Mouse (Mus musculus): ENCODE measurements around the gene Ms4a12. TPM values are rescaled to one million over a fixed set of nuclear protein-coding genes. Genes with fewer than 3 reads are reported as not detected.

Ms4a12 gene
- total RNA-seq (2012; rRNA removed), result not detected in 2 replicates

DNA sequence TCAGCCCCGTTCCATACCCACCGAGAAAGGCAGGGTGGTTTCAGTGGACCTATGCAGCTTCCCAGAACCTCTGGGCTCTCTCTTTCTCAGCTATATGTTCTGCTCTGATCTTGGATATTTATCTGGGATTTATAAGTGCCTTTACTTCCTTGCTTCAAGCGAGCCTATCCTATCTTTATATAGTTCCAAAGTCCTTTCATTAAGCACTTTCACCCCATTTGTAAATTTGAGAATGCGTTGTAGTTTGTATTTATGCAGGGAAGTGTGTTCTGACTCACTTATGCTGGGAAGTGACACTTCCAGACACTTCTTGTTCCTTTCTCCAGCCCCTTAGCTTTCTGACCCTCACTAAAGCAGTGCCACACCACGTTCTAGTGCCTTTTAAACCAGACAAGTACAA lies at the start of gene Ms4a12:
Ms4a12 (minus strand) TSS at position 101 of the 400 bp plus-strand sequence.
- no peak for TF ChIP-seq ZNF384 (IDR thresholded peaks at IDR 0.05; ENCODE audit: low read depth, low read length)
- TF ChIP-seq ZC3H11A (IDR thresholded peaks at IDR 0.05; ENCODE audit: borderline replicate concordance, low read depth, low read length), result no peak
- TF ChIP-seq CHD2 (IDR thresholded peaks at IDR 0.05; ENCODE audit: low read depth, low read length), result no peak
- TF ChIP-seq HCFC1 (IDR thresholded peaks at IDR 0.05; ENCODE audit: borderline replicate concordance, insufficient read depth, low read length), result no peak
- TF ChIP-seq MAFK (IDR thresholded peaks at IDR 0.05; ENCODE audit: insufficient read depth, low read depth, low read length), result no peak
- Histone ChIP-seq H3K27ac (ENCODE audit: insufficient read depth, low read depth, low read length, poor library complexity, severe bottlenecking) (no peak within 1 kb of the TSS), H3K9me3 (ENCODE audit: control insufficient read depth, insufficient read depth, low read depth, low read length) (no peaks in the 10 kb centered on the region), H3K4me3 (ENCODE audit: insufficient read depth in 1 of 2, low read depth in 1 of 2, low read length in 2 of 2, poor library complexity in 1 of 2, severe bottlenecking in 1 of 2) (no peak within 1 kb of the TSS), H3K4me1 (ENCODE audit: control insufficient read depth in 2 of 2, insufficient read depth in 2 of 2, low read length in 2 of 2, poor library complexity in 1 of 2) (no peaks in the 10 kb centered on the region), H3K9ac (ENCODE audit: insufficient read depth, low read depth, low read length, poor library complexity, severe bottlenecking) (no peak within 1 kb of the TSS), H3K36me3 (ENCODE audit: control insufficient read depth, insufficient read depth, low read length, poor library complexity, severe bottlenecking) (no peaks in the 10 kb centered on the region)
- in situ Hi-C loops (cut with MboI; ENCODE audit: low sequenced_read_pairs in 2 of 2, unreplicated experiment in 2 of 2), result no loop called here
- no peak for DNase-seq (ENCODE audit: low read depth, low spot score)

DNA sequence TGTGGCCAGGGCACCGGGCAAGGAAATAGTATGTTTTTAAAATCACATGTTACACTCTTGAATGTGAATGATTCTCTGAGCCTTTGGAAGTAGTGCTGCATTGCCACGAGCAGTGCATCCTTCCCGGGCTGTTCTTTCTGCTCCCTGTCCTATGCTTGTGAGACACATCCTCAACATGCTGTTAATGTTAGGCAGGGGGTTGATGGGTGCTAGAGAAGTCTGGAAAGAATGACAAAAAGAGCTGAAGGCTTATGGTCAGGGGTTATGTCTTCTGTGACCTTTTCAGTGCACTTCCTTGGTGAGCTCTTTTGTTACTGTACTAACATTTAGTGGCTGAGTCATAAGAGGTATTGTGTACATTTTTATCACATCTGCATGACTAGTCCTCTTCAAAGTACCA lies 48.0 kb upstream of the Ms4a12 start:
- H3K36me3 ChIP-seq (ENCODE audit: control insufficient read depth, insufficient read depth, low read length, poor library complexity, severe bottlenecking), result no peaks in the 10 kb centered on the region
- no peak for DNase-seq (ENCODE audit: low read depth, low spot score)
- no peak overlapping the region for H3K9ac ChIP-seq (ENCODE audit: insufficient read depth, low read depth, low read length, poor library complexity, severe bottlenecking)
- H3K4me1 ChIP-seq (ENCODE audit: control insufficient read depth in 2 of 2, insufficient read depth in 2 of 2, low read length in 2 of 2, poor library complexity in 1 of 2), result 0 out of 4 replicates have a peak, but pooled peaks cover 0 to 3% of the 10 kb centered on the region in 2 experiments
- in situ Hi-C loops (cut with MboI; ENCODE audit: low sequenced_read_pairs in 2 of 2, unreplicated experiment in 2 of 2), result no loop called here
- H3K4me3 ChIP-seq (ENCODE audit: insufficient read depth in 1 of 2, low read depth in 1 of 2, low read length in 2 of 2, poor library complexity in 1 of 2, severe bottlenecking in 1 of 2), result no peak overlapping the region
- TF ChIP-seq ZNF384 (IDR thresholded peaks at IDR 0.05; ENCODE audit: low read depth, low read length), result no peak
- TF ChIP-seq MAFK (IDR thresholded peaks at IDR 0.05; ENCODE audit: insufficient read depth, low read depth, low read length), result no peak
- no peak for TF ChIP-seq HCFC1 (IDR thresholded peaks at IDR 0.05; ENCODE audit: borderline replicate concordance, insufficient read depth, low read length)
- TF ChIP-seq ZC3H11A (IDR thresholded peaks at IDR 0.05; ENCODE audit: borderline replicate concordance, low read depth, low read length), result no peak
- no peak for TF ChIP-seq CHD2 (IDR thresholded peaks at IDR 0.05; ENCODE audit: low read depth, low read length)
- 0 out of 2 replicates have a peak, but pooled peaks cover 2% of the 10 kb centered on the region for H3K9me3 ChIP-seq (ENCODE audit: control insufficient read depth, insufficient read depth, low read depth, low read length)
- H3K27ac ChIP-seq (ENCODE audit: insufficient read depth, low read depth, low read length, poor library complexity, severe bottlenecking), result no peak overlapping the region

DNA sequence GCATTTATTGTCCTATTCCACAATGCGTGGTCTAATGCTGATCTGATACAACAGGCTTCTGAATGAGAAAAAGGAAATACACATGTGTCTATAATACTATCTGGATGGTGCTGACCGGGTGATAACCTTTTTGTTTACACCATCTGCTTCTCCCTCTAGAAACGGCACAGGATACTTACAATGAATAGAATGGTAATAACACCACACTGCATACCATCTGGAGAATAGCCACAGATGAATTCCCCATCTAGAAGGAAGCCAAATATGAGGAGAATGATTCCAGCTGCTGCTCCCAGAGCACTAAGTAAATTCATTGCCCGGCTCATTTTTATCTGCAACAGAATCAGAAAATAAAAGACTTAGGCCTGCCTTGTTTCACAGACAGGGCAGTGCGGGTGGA lies 44.2 kb upstream of the Ms4a12 start:
- no peak overlapping the region for H3K9ac ChIP-seq (ENCODE audit: insufficient read depth, low read depth, low read length, poor library complexity, severe bottlenecking)
- no peak for DNase-seq (ENCODE audit: low read depth, low spot score)
- H3K27ac ChIP-seq (ENCODE audit: insufficient read depth, low read depth, low read length, poor library complexity, severe bottlenecking), result no peak overlapping the region
- H3K36me3 ChIP-seq (ENCODE audit: control insufficient read depth, insufficient read depth, low read length, poor library complexity, severe bottlenecking), result no peaks in the 10 kb centered on the region
- no peaks in the 10 kb centered on the region for H3K9me3 ChIP-seq (ENCODE audit: control insufficient read depth, insufficient read depth, low read depth, low read length)
- in situ Hi-C loops (cut with MboI; ENCODE audit: low sequenced_read_pairs in 2 of 2, unreplicated experiment in 2 of 2), result no loop called here
- TF ChIP-seq ZC3H11A (IDR thresholded peaks at IDR 0.05; ENCODE audit: borderline replicate concordance, low read depth, low read length) (no peak), CHD2 (IDR thresholded peaks at IDR 0.05; ENCODE audit: low read depth, low read length) (no peak), HCFC1 (IDR thresholded peaks at IDR 0.05; ENCODE audit: borderline replicate concordance, insufficient read depth, low read length) (no peak), ZNF384 (IDR thresholded peaks at IDR 0.05; ENCODE audit: low read depth, low read length) (no peak), MAFK (IDR thresholded peaks at IDR 0.05; ENCODE audit: insufficient read depth, low read depth, low read length) (no peak)
- no peak overlapping the region for H3K4me3 ChIP-seq (ENCODE audit: insufficient read depth in 1 of 2, low read depth in 1 of 2, low read length in 2 of 2, poor library complexity in 1 of 2, severe bottlenecking in 1 of 2)
- H3K4me1 ChIP-seq (ENCODE audit: control insufficient read depth in 2 of 2, insufficient read depth in 2 of 2, low read length in 2 of 2, poor library complexity in 1 of 2), result 0 out of 4 replicates have a peak, but pooled peaks cover 0 to 3% of the 10 kb centered on the region in 2 experiments

DNA sequence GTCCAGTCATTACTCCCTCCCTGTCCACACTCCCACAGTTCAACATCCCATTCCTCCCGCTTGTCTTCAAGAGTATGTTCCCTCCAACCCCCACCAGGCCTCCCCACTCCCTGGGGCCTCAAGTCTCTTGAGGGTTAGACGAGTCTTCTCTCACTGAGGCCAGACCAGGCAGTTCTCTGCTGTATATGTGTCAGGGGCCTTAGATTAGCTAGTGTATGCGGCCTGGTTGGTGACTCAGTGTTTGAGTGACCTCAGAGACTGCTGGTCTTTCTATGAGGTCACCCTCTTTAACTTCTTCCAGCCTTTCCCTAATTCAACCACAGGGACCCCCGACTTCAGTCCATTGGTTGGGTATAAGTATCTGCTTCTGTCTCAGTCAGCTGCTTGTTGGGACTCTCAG lies 34.7 kb upstream of the Ms4a12 start:
- Histone ChIP-seq H3K4me1 (ENCODE audit: control insufficient read depth in 2 of 2, insufficient read depth in 2 of 2, low read length in 2 of 2, poor library complexity in 1 of 2) (no peaks in the 10 kb centered on the region), H3K27ac (ENCODE audit: insufficient read depth, low read depth, low read length, poor library complexity, severe bottlenecking) (no peak overlapping the region), H3K4me3 (ENCODE audit: insufficient read depth in 1 of 2, low read depth in 1 of 2, low read length in 2 of 2, poor library complexity in 1 of 2, severe bottlenecking in 1 of 2) (no peak overlapping the region), H3K36me3 (ENCODE audit: control insufficient read depth, insufficient read depth, low read length, poor library complexity, severe bottlenecking) (no peaks in the 10 kb centered on the region), H3K9ac (ENCODE audit: insufficient read depth, low read depth, low read length, poor library complexity, severe bottlenecking) (no peak overlapping the region), H3K9me3 (ENCODE audit: control insufficient read depth, insufficient read depth, low read depth, low read length) (no peaks in the 10 kb centered on the region)
- in situ Hi-C loops (cut with MboI; ENCODE audit: low sequenced_read_pairs in 2 of 2, unreplicated experiment in 2 of 2), result no loop called here
- no peak for TF ChIP-seq ZC3H11A (IDR thresholded peaks at IDR 0.05; ENCODE audit: borderline replicate concordance, low read depth, low read length)
- no peak for TF ChIP-seq ZNF384 (IDR thresholded peaks at IDR 0.05; ENCODE audit: low read depth, low read length)
- TF ChIP-seq CHD2 (IDR thresholded peaks at IDR 0.05; ENCODE audit: low read depth, low read length), result no peak
- no peak for TF ChIP-seq MAFK (IDR thresholded peaks at IDR 0.05; ENCODE audit: insufficient read depth, low read depth, low read length)
- no peak for TF ChIP-seq HCFC1 (IDR thresholded peaks at IDR 0.05; ENCODE audit: borderline replicate concordance, insufficient read depth, low read length)
- no peak for DNase-seq (ENCODE audit: low read depth, low spot score)

All from ES-E14 (cell line).